ENCODE assay signal across 31 mouse cellular contexts in the genomic region with DNA sequence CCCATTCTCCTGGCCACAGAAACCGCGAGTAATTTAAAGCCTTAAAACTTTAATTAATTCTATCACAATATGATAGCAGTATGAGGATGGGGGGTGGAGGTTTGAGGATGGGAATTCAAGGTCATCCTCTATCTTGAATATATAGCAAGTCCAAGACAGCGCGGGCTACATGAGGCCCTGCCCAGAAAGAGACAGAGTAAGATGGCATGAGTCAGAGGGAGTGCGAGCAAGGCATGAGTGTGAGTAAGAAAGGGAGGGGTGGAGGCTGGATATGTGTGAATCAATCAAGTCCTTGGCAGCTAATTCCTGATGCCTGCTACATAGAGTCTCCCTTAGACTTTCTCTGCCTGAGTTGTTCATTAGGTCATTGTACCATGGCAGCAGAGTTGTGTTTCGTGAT.
DNase-seq lines count a peak whose midpoint lies in the region; ATAC-seq and TF ChIP-seq lines count a peak whose summit lies in the region.
"Had no signal": no experiment of that assay in that cellular context is flagged by ENCODE, and none has a peak within 500 bp of the region (broad histone marks: within the 10 kb centered on the region; RNA-seq: fewer than 3 reads in every experiment).

No protein-coding gene starts in this region.

- no peak overlapping the region for H3K4me3 ChIP-seq in embryonic facial prominence, embryonic 11.5 days (ENCODE audit: low read depth, low read length)
- H3K4me3 ChIP-seq in embryonic facial prominence, embryonic 10.5 days, result no peak overlapping the region
- no peak overlapping the region for H3K4me3 ChIP-seq in neural tube, embryonic 11.5 days (ENCODE audit: low read depth, low read length)
- no peak overlapping the region for H3K4me3 ChIP-seq in stomach, postnatal 0 days (ENCODE audit: low read depth, low read length)
- no peak overlapping the region for H3K4me3 ChIP-seq in forebrain, embryonic 16.5 days (replicated peaks; ENCODE audit: low read length)
- H3K4me3 ChIP-seq: embryonic facial prominence, embryonic 12.5 days; forebrain, embryonic 15.5 days; heart, embryonic 13.5 days; hindbrain, embryonic 15.5 days; kidney, embryonic 15.5 days; liver, embryonic 12.5 days; midbrain, embryonic 13.5 days; neural tube, embryonic 13.5 days; stomach, embryonic 15.5 days had no signal

- DNase-seq in embryonic facial prominence, embryonic 11.5 days (ENCODE audit: low spot score), result no peak
- no peak for DNase-seq in embryonic facial prominence, embryonic 10.5 days (ENCODE audit: low spot score)
- DNase-seq in neural tube, embryonic 11.5 days (ENCODE audit: low spot score), result no peak
- DNase-seq in neural tube, embryonic 10.5 days (ENCODE audit: extremely low spot score, low spot score), result no peak
- peak; percentile 13 for DNase-seq in adipocyte (ENCODE audit: low spot score)
- DNase-seq in stomach, postnatal 0 days (ENCODE audit: low spot score), result no peak
- DNase-seq: cerebellum, adult 2 months; cerebellum, postnatal 25 days; gastrocnemius, postnatal 10 days; heart, postnatal 10 days; kidney, adult 18-20 months; kidney, postnatal 36 days; layer of hippocampus, postnatal 36 days; left cerebral cortex, postnatal 4 days; liver, postnatal 0 days; lung, postnatal 10 days; right cerebral cortex, postnatal 25 days; thymus, adult 18-20 months; thymus, postnatal 25 days had no signal

- H3K27me3 ChIP-seq in embryonic facial prominence, embryonic 11.5 days (ENCODE audit: control insufficient read depth, insufficient read depth, low read length), result no peaks in the 10 kb centered on the region
- no peaks in the 10 kb centered on the region for H3K27me3 ChIP-seq in embryonic facial prominence, embryonic 10.5 days (replicated peaks; ENCODE audit: low read depth, poor library complexity, severe bottlenecking)
- no peaks in the 10 kb centered on the region for H3K27me3 ChIP-seq in neural tube, embryonic 11.5 days (ENCODE audit: control insufficient read depth, insufficient read depth, low read length)
- no peaks in the 10 kb centered on the region for H3K27me3 ChIP-seq in stomach, postnatal 0 days (ENCODE audit: control insufficient read depth, insufficient read depth, low read length)
- H3K27me3 ChIP-seq in forebrain, embryonic 16.5 days (replicated peaks; ENCODE audit: control insufficient read depth, insufficient read depth, low read length), result no peaks in the 10 kb centered on the region
- H3K27me3 ChIP-seq: CH12.LX; embryonic facial prominence, embryonic 12.5 days; forebrain, embryonic 15.5 days; heart, embryonic 13.5 days; hindbrain, embryonic 15.5 days; kidney, embryonic 15.5 days; liver, embryonic 12.5 days; midbrain, embryonic 13.5 days; neural tube, embryonic 13.5 days; stomach, embryonic 15.5 days had no signal

- 0 out of 2 replicates have a peak, but pooled peaks have one; percentile 56 for ATAC-seq in embryonic facial prominence, embryonic 11.5 days (replicated peaks; ENCODE audit: insufficient number of reproducible peaks, low FRiP score, low TSS enrichment, low read depth)
- peak; percentile 22; the same call in 1 of the 2 replicates for ATAC-seq in neural tube, embryonic 11.5 days (ENCODE audit: insufficient read depth, low FRiP score, low TSS enrichment)
- ATAC-seq in stomach, postnatal 0 days (ENCODE audit: low FRiP score, low TSS enrichment), result peak; percentile 91
- no peak for ATAC-seq in forebrain, embryonic 16.5 days
- ATAC-seq: forebrain, embryonic 15.5 days; liver, embryonic 12.5 days; liver, postnatal 0 days; midbrain, embryonic 13.5 days had no signal

- no peak for TF ChIP-seq EP300 in stomach, postnatal 0 days (optimal IDR thresholded peaks at IDR 0.05)

- H3K9ac ChIP-seq in embryonic facial prominence, embryonic 11.5 days (replicated peaks; ENCODE audit: low read length), result no peak overlapping the region
- no peak overlapping the region for H3K9ac ChIP-seq in neural tube, embryonic 11.5 days (ENCODE audit: low read length)
- no peak overlapping the region for H3K9ac ChIP-seq in stomach, postnatal 0 days (ENCODE audit: low read length)
- no peak overlapping the region for H3K9ac ChIP-seq in forebrain, embryonic 16.5 days (replicated peaks; ENCODE audit: low read depth, low read length)
- H3K9ac ChIP-seq: embryonic facial prominence, embryonic 12.5 days; forebrain, embryonic 15.5 days; heart, embryonic 13.5 days; hindbrain, embryonic 15.5 days; kidney, embryonic 15.5 days; liver, embryonic 12.5 days; liver, postnatal 0 days; midbrain, embryonic 13.5 days; neural tube, embryonic 13.5 days; stomach, embryonic 15.5 days had no signal

- H3K4me2 ChIP-seq in embryonic facial prominence, embryonic 11.5 days (ENCODE audit: low read depth, low read length), result no peak overlapping the region
- no peak overlapping the region for H3K4me2 ChIP-seq in neural tube, embryonic 11.5 days (ENCODE audit: low read depth)
- H3K4me2 ChIP-seq in stomach, postnatal 0 days (replicated peaks; ENCODE audit: low read depth), result no peak overlapping the region
- no peak overlapping the region for H3K4me2 ChIP-seq in forebrain, embryonic 16.5 days (ENCODE audit: low read length)
- H3K4me2 ChIP-seq: embryonic facial prominence, embryonic 12.5 days; forebrain, embryonic 15.5 days; heart, embryonic 13.5 days; hindbrain, embryonic 15.5 days; kidney, embryonic 15.5 days; liver, embryonic 12.5 days; midbrain, embryonic 13.5 days; neural tube, embryonic 13.5 days; stomach, embryonic 15.5 days had no signal

- H3K9me3 ChIP-seq in embryonic facial prominence, embryonic 11.5 days (replicated peaks; ENCODE audit: control insufficient read depth, low read length), result no peaks in the 10 kb centered on the region
- no peaks in the 10 kb centered on the region for H3K9me3 ChIP-seq in embryonic facial prominence, embryonic 10.5 days
- no peaks in the 10 kb centered on the region for H3K9me3 ChIP-seq in neural tube, embryonic 11.5 days (ENCODE audit: control insufficient read depth, low read length)
- no peaks in the 10 kb centered on the region for H3K9me3 ChIP-seq in stomach, postnatal 0 days (ENCODE audit: control insufficient read depth, low read length)
- no peaks in the 10 kb centered on the region for H3K9me3 ChIP-seq in forebrain, embryonic 16.5 days (ENCODE audit: control insufficient read depth, low read length)
- H3K9me3 ChIP-seq: embryonic facial prominence, embryonic 12.5 days; forebrain, embryonic 15.5 days; heart, embryonic 13.5 days; hindbrain, embryonic 15.5 days; kidney, embryonic 15.5 days; liver, embryonic 12.5 days; midbrain, embryonic 13.5 days; neural tube, embryonic 13.5 days; stomach, embryonic 15.5 days had no signal

- TF ChIP-seq CTCF in stomach, postnatal 0 days (IDR thresholded peaks at IDR 0.05; ENCODE audit: low read depth), result no peak

- WGBS in embryonic facial prominence, embryonic 11.5 days, result 90% methylated on average over 6 of the region's 6 CpGs
- WGBS in embryonic facial prominence, embryonic 10.5 days, result 91% methylated on average over 6 of the region's 6 CpGs
- WGBS in neural tube, embryonic 11.5 days, result 92% methylated on average over 6 of the region's 6 CpGs
- WGBS in stomach, postnatal 0 days, result 78% methylated on average over 6 of the region's 6 CpGs
- WGBS in forebrain, embryonic 16.5 days, result 88% methylated on average over 6 of the region's 6 CpGs

- H3K27ac ChIP-seq in embryonic facial prominence, embryonic 11.5 days (replicated peaks; ENCODE audit: low read depth, low read length), result no peak overlapping the region
- H3K27ac ChIP-seq in embryonic facial prominence, embryonic 10.5 days (replicated peaks), result no peak overlapping the region
- no peak overlapping the region for H3K27ac ChIP-seq in neural tube, embryonic 11.5 days (ENCODE audit: low read depth, low read length)
- no peak overlapping the region for H3K27ac ChIP-seq in stomach, postnatal 0 days (replicated peaks)
- no peak overlapping the region for H3K27ac ChIP-seq in forebrain, embryonic 16.5 days (ENCODE audit: low read length)
- H3K27ac ChIP-seq: embryonic facial prominence, embryonic 12.5 days; forebrain, embryonic 15.5 days; heart, embryonic 13.5 days; hindbrain, embryonic 15.5 days; kidney, embryonic 15.5 days; liver, embryonic 12.5 days; macrophage; midbrain, embryonic 13.5 days; neural tube, embryonic 13.5 days; stomach, embryonic 15.5 days had no signal

- no peaks in the 10 kb centered on the region for H3K36me3 ChIP-seq in embryonic facial prominence, embryonic 11.5 days (replicated peaks; ENCODE audit: control insufficient read depth, insufficient read depth, low read depth, low read length)
- no peaks in the 10 kb centered on the region for H3K36me3 ChIP-seq in embryonic facial prominence, embryonic 10.5 days (replicated peaks)
- no peaks in the 10 kb centered on the region for H3K36me3 ChIP-seq in neural tube, embryonic 11.5 days (ENCODE audit: control insufficient read depth, insufficient read depth, low read length)
- H3K36me3 ChIP-seq in stomach, postnatal 0 days (ENCODE audit: control insufficient read depth, insufficient read depth, low read length), result no peaks in the 10 kb centered on the region
- no peaks in the 10 kb centered on the region for H3K36me3 ChIP-seq in forebrain, embryonic 16.5 days (ENCODE audit: control insufficient read depth, insufficient read depth)
- H3K36me3 ChIP-seq: embryonic facial prominence, embryonic 12.5 days; forebrain, embryonic 15.5 days; heart, embryonic 13.5 days; hindbrain, embryonic 15.5 days; kidney, embryonic 15.5 days; liver, embryonic 12.5 days; midbrain, embryonic 13.5 days; neural tube, embryonic 13.5 days; stomach, embryonic 15.5 days had no signal

- H3K4me1 ChIP-seq in embryonic facial prominence, embryonic 11.5 days (ENCODE audit: control insufficient read depth, insufficient read depth, low read length), result no peaks in the 10 kb centered on the region
- H3K4me1 ChIP-seq in embryonic facial prominence, embryonic 10.5 days, result no peaks in the 10 kb centered on the region
- no peaks in the 10 kb centered on the region for H3K4me1 ChIP-seq in neural tube, embryonic 11.5 days (ENCODE audit: control insufficient read depth, insufficient read depth, low read length)
- H3K4me1 ChIP-seq in stomach, postnatal 0 days (replicated peaks; ENCODE audit: control insufficient read depth, insufficient read depth), result no peaks in the 10 kb centered on the region
- H3K4me1 ChIP-seq in forebrain, embryonic 16.5 days (replicated peaks; ENCODE audit: control insufficient read depth, insufficient read depth, low read length), result peaks cover 3% of the 10 kb centered on the region; the same call in 1 of the 2 replicates
- H3K4me1 ChIP-seq: embryonic facial prominence, embryonic 12.5 days; kidney, embryonic 15.5 days; liver, embryonic 12.5 days; neural tube, embryonic 13.5 days; stomach, embryonic 15.5 days had no signal
